In the genomic region with DNA sequence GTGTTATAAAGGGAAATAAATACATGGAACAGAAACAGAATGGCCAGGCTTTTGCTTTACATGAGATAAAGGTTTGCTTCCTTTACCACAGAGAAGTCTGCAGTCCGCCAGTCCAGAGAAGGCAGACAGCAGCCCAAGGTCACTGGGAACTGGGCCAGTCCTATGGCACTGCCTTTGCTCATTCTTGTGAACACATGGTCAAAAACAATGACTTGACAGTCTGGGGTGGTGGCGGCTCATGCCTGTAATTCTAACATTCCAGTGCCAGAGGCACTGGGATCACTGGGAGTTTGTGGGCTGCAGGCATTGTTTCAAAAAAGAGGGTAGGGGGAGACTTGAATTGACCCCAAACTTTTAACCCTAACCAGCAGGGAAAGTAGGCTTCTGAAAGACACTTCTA, we compare ENCODE assay signal across 9 mouse cellular contexts. TPM values are rescaled to one million over a fixed set of nuclear protein-coding genes. Genes with fewer than 3 reads are reported as not detected.
DNase-seq lines count a peak whose midpoint lies in the region; ATAC-seq and TF ChIP-seq lines count a peak whose summit lies in the region.
"Had no signal": no experiment of that assay in that cellular context is flagged by ENCODE, and none has a peak within 500 bp of the region (broad histone marks: within the 10 kb centered on the region; RNA-seq: fewer than 3 reads in every experiment).

No protein-coding gene starts in this region.

- H3K9ac ChIP-seq in embryonic facial prominence, embryonic 14.5 days (ENCODE audit: low read depth, low read length): no peak overlapping the region
- H3K9ac ChIP-seq in liver, postnatal 0 days (replicated peaks): no peak overlapping the region
- H3K9ac ChIP-seq: hindbrain, embryonic 15.5 days had no signal

- H3K4me2 ChIP-seq in embryonic facial prominence, embryonic 14.5 days (ENCODE audit: low read depth, low read length): no peak overlapping the region
- no peak overlapping the region for H3K4me2 ChIP-seq in liver, postnatal 0 days (ENCODE audit: low read depth, low read length)
- H3K4me2 ChIP-seq: hindbrain, embryonic 15.5 days had no signal

- intact Hi-C loops in heart, postnatal 10 days (cut with DNase I): no loop called here

- DNase-seq in embryonic facial prominence, embryonic 14.5 days (ENCODE audit: low spot score): peak; percentile 29
- DNase-seq in embryonic facial prominence, embryonic 10.5 days (ENCODE audit: low spot score): no peak
- DNase-seq in adrenal gland, adult 8-10 months: peak; percentile 74
- DNase-seq in heart, postnatal 10 days: peak; percentile 69 to 74
- peak; percentile 63 for DNase-seq in liver, postnatal 0 days
- DNase-seq in cerebellum, postnatal 25 days: no peak
- no peak for DNase-seq in frontal cortex, postnatal 25 days (ENCODE audit: low spot score in 2 of 2)
- DNase-seq in right cerebral cortex, adult 18-20 months: no peak

- H3K36me3 ChIP-seq in embryonic facial prominence, embryonic 14.5 days (ENCODE audit: control insufficient read depth, insufficient read depth, low read length): no peaks in the 10 kb centered on the region
- no peaks in the 10 kb centered on the region for H3K36me3 ChIP-seq in embryonic facial prominence, embryonic 10.5 days (replicated peaks)
- H3K36me3 ChIP-seq in liver, postnatal 0 days (replicated peaks; ENCODE audit: insufficient read depth, low read length): no peaks in the 10 kb centered on the region
- H3K36me3 ChIP-seq: hindbrain, embryonic 15.5 days had no signal

- TF ChIP-seq EP300 in liver, postnatal 0 days (IDR thresholded peaks at IDR 0.05; ENCODE audit: low read depth): peak; percentile 35; the same call in 1 of the 2 replicates

- no peak for ATAC-seq in embryonic facial prominence, embryonic 14.5 days (ENCODE audit: low read depth)
- ATAC-seq in liver, postnatal 0 days: peak; percentile 80

- peaks cover 21% of the 10 kb centered on the region; the same call in 1 of the 2 replicates for H3K4me1 ChIP-seq in embryonic facial prominence, embryonic 14.5 days (ENCODE audit: control insufficient read depth, insufficient read depth, low read length)
- H3K4me1 ChIP-seq in embryonic facial prominence, embryonic 10.5 days: peaks cover 37% of the 10 kb centered on the region
- peaks cover 41% of the 10 kb centered on the region for H3K4me1 ChIP-seq in liver, postnatal 0 days (ENCODE audit: insufficient read depth)

- no peaks in the 10 kb centered on the region for H3K27me3 ChIP-seq in embryonic facial prominence, embryonic 14.5 days (replicated peaks; ENCODE audit: control insufficient read depth, insufficient read depth, low read length)
- no peaks in the 10 kb centered on the region for H3K27me3 ChIP-seq in embryonic facial prominence, embryonic 10.5 days (replicated peaks; ENCODE audit: low read depth, poor library complexity, severe bottlenecking)
- H3K27me3 ChIP-seq in liver, postnatal 0 days (ENCODE audit: insufficient read depth, low read length): no peaks in the 10 kb centered on the region
- H3K27me3 ChIP-seq: hindbrain, embryonic 15.5 days had no signal

- TF ChIP-seq CTCF in liver, postnatal 0 days (IDR thresholded peaks at IDR 0.05; ENCODE audit: low read depth): no peak

- no peak overlapping the region for H3K4me3 ChIP-seq in embryonic facial prominence, embryonic 14.5 days (ENCODE audit: low read depth, low read length)
- H3K4me3 ChIP-seq in embryonic facial prominence, embryonic 10.5 days: no peak overlapping the region
- no peak overlapping the region for H3K4me3 ChIP-seq in liver, postnatal 0 days (ENCODE audit: low read depth, low read length)
- H3K4me3 ChIP-seq: hindbrain, embryonic 15.5 days had no signal

- H3K9me3 ChIP-seq in embryonic facial prominence, embryonic 14.5 days (ENCODE audit: control insufficient read depth, low read length): no peaks in the 10 kb centered on the region
- H3K9me3 ChIP-seq in embryonic facial prominence, embryonic 10.5 days: no peaks in the 10 kb centered on the region
- no peaks in the 10 kb centered on the region for H3K9me3 ChIP-seq in liver, postnatal 0 days (ENCODE audit: low read length)
- H3K9me3 ChIP-seq: hindbrain, embryonic 15.5 days had no signal

- no peak overlapping the region for H3K27ac ChIP-seq in embryonic facial prominence, embryonic 14.5 days (replicated peaks; ENCODE audit: low read depth, low read length)
- H3K27ac ChIP-seq in embryonic facial prominence, embryonic 10.5 days (replicated peaks): no peak overlapping the region
- H3K27ac ChIP-seq in liver, postnatal 0 days (ENCODE audit: low read depth): peak overlapping the region; percentile 79
- H3K27ac ChIP-seq: hindbrain, embryonic 15.5 days had no signal

- WGBS in embryonic facial prominence, embryonic 14.5 days: 52% methylated on average over 2 of the region's 2 CpGs
- 43% methylated on average over 2 of the region's 2 CpGs for WGBS in embryonic facial prominence, embryonic 10.5 days
- 52% methylated on average over 2 of the region's 2 CpGs for WGBS in liver, postnatal 0 days (ENCODE audit: insufficient replicate concordance)

RNA-seq across cellular contexts. Expression of gene Ivns1abp, which starts 5.3 kb away (rescaled TPM):
- polyA plus RNA-seq in embryonic facial prominence, embryonic 14.5 days (2014; fragmentation: Nextera tagmentation; extraction: Ambion mirVana): 221 and 236 TPM in 2 replicates
- 402 and 404 TPM in 2 replicates for polyA plus RNA-seq in embryonic facial prominence, embryonic 10.5 days (2016; fragmentation: Nextera tagmentation; extraction: Ambion mirVana)
- 100 to 1,000 TPM; 116 to 154 (median 139) TPM for total RNA-seq in adrenal gland, adult 8-10 months (2022)
- total RNA-seq in heart, postnatal 10 days (2021): 100 to 1,000 TPM; 417 to 438 TPM
- polyA plus RNA-seq in liver, postnatal 0 days (2015; fragmentation: Nextera tagmentation; extraction: Ambion mirVana): 58.5 and 68.2 TPM in 2 replicates

Comparison
In these comparisons a context has a peak if more than half of its experiments do, and no peak if none do; other contexts are left out.
1. DNase-seq: peak in embryonic facial prominence, embryonic 14.5 days (single experiment), adrenal gland, adult 8-10 months (single experiment), heart, postnatal 10 days (2 of 2) and liver, postnatal 0 days (single experiment); none in embryonic facial prominence, embryonic 10.5 days (single experiment), cerebellum, postnatal 25 days (0 of 2), frontal cortex, postnatal 25 days (0 of 2) and right cerebral cortex, adult 18-20 months (single experiment).